Mouse (Mus musculus): Measurements from ENCODE around the gene Mpp3. TPM values are rescaled to one million over a fixed set of nuclear protein-coding genes. Genes with fewer than 3 reads are reported as not detected.
A peak's percentile ranks its signal among the peaks of the same experiment; 100 is the strongest.

Mpp3 gene
- total and polyA plus RNA-seq, 3 experiments, result 0.12 to 3.8 (median 0.31) TPM

GRCm38 (mm10) chr11:101953441-101953840 lies 74.8 kb downstream of the Mpp3 start:
- H3K27ac ChIP-seq (ENCODE audit: insufficient read depth, low read depth), result no peak overlapping the region
- TF ChIP-seq USF2 (conservative IDR thresholded peaks at IDR 0.05; ENCODE audit: low read depth, low read length) (no peak), BHLHE40 (IDR thresholded peaks at IDR 0.05; ENCODE audit: low read depth, low read length) (no peak), E2F4 (IDR thresholded peaks at IDR 0.05; ENCODE audit: insufficient replicate concordance, low read depth, low read length) (no peak), MAX (IDR thresholded peaks at IDR 0.05; ENCODE audit: low read length) (no peak), POLR2AphosphoS2 (IDR thresholded peaks at IDR 0.05; ENCODE audit: low read depth, low read length) (no peak), ZKSCAN1 (IDR thresholded peaks at IDR 0.05; ENCODE audit: borderline replicate concordance, low read depth, low read length) (no peak), CHD2 (IDR thresholded peaks at IDR 0.05; ENCODE audit: low read length) (no peak), JUN (IDR thresholded peaks at IDR 0.05; ENCODE audit: insufficient read depth, low read depth, low read length) (no peak), ZMIZ1 (IDR thresholded peaks at IDR 0.05; ENCODE audit: low read depth, low read length) (no peak), MXI1 (IDR thresholded peaks at IDR 0.05; ENCODE audit: low read depth, low read length) (no peak), NRF1 (IDR thresholded peaks at IDR 0.05; ENCODE audit: low read depth, low read length) (no peak), SIN3A (IDR thresholded peaks at IDR 0.05; ENCODE audit: low read length) (no peak), PAX5 (IDR thresholded peaks at IDR 0.05; ENCODE audit: low read length) (no peak), ZC3H11A (IDR thresholded peaks at IDR 0.05; ENCODE audit: low read depth, low read length) (no peak), TCF12 (IDR thresholded peaks at IDR 0.05; ENCODE audit: low read depth, low read length) (no peak), MAFK (IDR thresholded peaks at IDR 0.05; ENCODE audit: insufficient replicate concordance, low read length) (no peak)
- H3K36me3 ChIP-seq (replicated peaks in 1 of 2; ENCODE audit: control insufficient read depth in 1 of 2, insufficient read depth in 1 of 2, low read length in 1 of 2), result no peaks in the 10 kb centered on the region
- H3K9ac ChIP-seq (ENCODE audit: insufficient read depth, low read depth), result no peak overlapping the region
- in situ Hi-C loops (cut with MboI; ENCODE audit: low pct_ligation_motif_present, low pct_unique_long_range_greater_than_20kb, low sequenced_read_pairs) (no loop called here), dilution Hi-C loops (cut with MboI; ENCODE audit: extremely low pct_ligation_motif_present, extremely low pct_unique_long_range_greater_than_20kb, low sequenced_read_pairs) (no loop called here)
- H3K4me1 ChIP-seq (ENCODE audit: control insufficient read depth in 1 of 2, insufficient read depth in 2 of 2), result peaks cover 8 to 22% of the 10 kb centered on the region in 2 experiments; a peak in 3 of 4 replicates
- peaks cover 32% of the 10 kb centered on the region for H3K27me3 ChIP-seq (replicated peaks)
- DNase-seq (ENCODE audit: extremely low read depth), result no peak
- H3K79me2 ChIP-seq (replicated peaks; ENCODE audit: control insufficient read depth, extremely low read depth, insufficient read depth, poor library complexity, severe bottlenecking), result no peaks in the 10 kb centered on the region
- no peaks in the 10 kb centered on the region for H3K9me3 ChIP-seq (replicated peaks; ENCODE audit: low read length)
- no peak overlapping the region for H3K4me2 ChIP-seq (ENCODE audit: insufficient read depth, low read depth, poor library complexity, severe bottlenecking)
- no peak overlapping the region for H3K4me3 ChIP-seq (replicated peaks in 1 of 3; ENCODE audit: low read depth in 2 of 3, low read length in 2 of 3, poor library complexity in 1 of 3)

DNA sequence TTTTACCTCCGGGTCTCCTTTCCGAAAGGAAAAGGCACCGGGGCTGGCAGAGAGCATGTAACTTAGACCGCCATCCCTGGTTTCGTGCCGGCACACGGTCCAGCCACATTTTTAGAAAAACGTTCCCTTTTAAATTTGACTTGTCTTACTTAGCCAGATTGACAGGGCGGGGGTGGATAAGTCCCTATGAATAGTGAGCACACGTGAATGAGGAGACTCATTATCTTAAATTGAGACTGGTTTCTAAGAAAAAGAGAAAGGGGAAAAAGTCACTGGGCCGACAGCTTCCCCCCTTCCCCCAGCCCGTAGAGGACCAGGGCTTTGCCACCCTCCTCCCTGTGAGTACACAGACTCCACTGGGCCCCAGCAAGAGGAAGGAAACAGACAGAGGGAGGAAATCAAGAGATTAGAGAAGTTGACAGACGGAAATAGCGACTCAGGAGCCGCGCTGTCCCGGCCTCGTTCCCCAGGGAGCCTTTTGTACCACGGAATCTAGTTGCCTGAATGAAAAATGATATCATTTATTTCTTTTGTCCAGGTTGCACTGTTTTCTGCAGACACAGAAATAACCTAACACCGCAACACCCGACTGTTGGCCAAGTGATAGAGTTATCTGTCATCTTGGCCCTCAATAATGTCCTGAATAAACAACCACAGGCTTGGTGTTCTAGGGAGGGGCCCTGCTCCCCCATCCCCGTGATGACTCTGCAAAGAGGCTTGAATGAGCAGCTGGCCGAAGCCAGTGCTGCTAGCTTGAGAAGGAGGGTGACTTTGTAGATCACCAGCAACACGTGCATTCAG lies 75.5 kb downstream of the Mpp3 start:
- Histone ChIP-seq H3K27ac (ENCODE audit: insufficient read depth, low read depth) (no peak overlapping the region), H3K79me2 (replicated peaks; ENCODE audit: control insufficient read depth, extremely low read depth, insufficient read depth, poor library complexity, severe bottlenecking) (no peaks in the 10 kb centered on the region), H3K4me2 (ENCODE audit: insufficient read depth, low read depth, poor library complexity, severe bottlenecking) (peak overlapping the region; percentile 10; the same call in 1 of the 2 replicates), H3K4me1 (ENCODE audit: control insufficient read depth in 1 of 2, insufficient read depth in 2 of 2) (peaks cover 8 to 22% of the 10 kb centered on the region in 2 experiments; a peak in 3 of 4 replicates), H3K36me3 (replicated peaks in 1 of 2; ENCODE audit: control insufficient read depth in 1 of 2, insufficient read depth in 1 of 2, low read length in 1 of 2) (no peaks in the 10 kb centered on the region), H3K27me3 (replicated peaks) (peaks cover 29% of the 10 kb centered on the region), H3K9ac (ENCODE audit: insufficient read depth, low read depth) (no peak overlapping the region), H3K4me3 (replicated peaks in 1 of 3; ENCODE audit: low read depth in 2 of 3, low read length in 2 of 3, poor library complexity in 1 of 3) (no peak overlapping the region), H3K9me3 (replicated peaks; ENCODE audit: low read length) (no peaks in the 10 kb centered on the region)
- TF ChIP-seq EP300 (IDR thresholded peaks at IDR 0.05; ENCODE audit: low read length) (peak; percentile 18; the same call in 1 of the 2 replicates), BHLHE40 (IDR thresholded peaks at IDR 0.05; ENCODE audit: low read depth, low read length) (peak; percentile 58; the same call in 1 of the 2 replicates), MAX (IDR thresholded peaks at IDR 0.05; ENCODE audit: low read length) (0 out of 2 replicates have a peak, but pooled peaks have one; percentile 32), ZMIZ1 (IDR thresholded peaks at IDR 0.05; ENCODE audit: low read depth, low read length) (no peak)
- dilution Hi-C loops (cut with MboI; ENCODE audit: extremely low pct_ligation_motif_present, extremely low pct_unique_long_range_greater_than_20kb, low sequenced_read_pairs), result no loop called here
- in situ Hi-C loops (cut with MboI; ENCODE audit: low pct_ligation_motif_present, low pct_unique_long_range_greater_than_20kb, low sequenced_read_pairs), result no loop called here
- peak; percentile 74 for DNase-seq (ENCODE audit: extremely low read depth)

Data from CH12.LX (cell line).